In the genomic region with DNA sequence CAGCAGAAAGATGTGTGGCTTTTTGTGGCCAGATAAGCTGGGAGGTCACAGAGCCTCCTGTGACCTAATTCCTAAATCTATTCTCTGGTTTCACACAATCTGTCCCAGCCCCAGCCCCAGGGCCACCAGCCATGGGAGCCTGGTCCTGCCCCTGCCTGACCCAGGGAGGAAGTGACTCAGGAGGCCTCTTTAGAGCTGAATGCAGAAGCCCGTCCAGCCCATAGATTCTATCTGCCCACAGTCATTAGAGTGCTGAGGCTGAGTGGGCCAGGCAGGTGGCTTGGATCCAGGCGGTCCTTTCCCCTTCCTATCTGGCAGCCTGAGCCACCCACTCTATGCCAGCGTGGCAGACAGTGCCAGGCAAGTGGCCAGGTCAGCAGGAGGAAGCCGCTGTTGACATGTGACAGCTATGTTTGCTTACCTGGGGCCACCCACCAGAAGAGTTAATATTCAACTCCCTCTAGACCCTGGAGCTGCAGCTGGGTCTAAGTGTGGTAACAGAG, we compare ENCODE assay signal across 8 mouse cellular contexts. TPM values are rescaled to one million over a fixed set of nuclear protein-coding genes. Genes with fewer than 3 reads are reported as not detected.
DNase-seq lines count a peak whose midpoint lies in the region; ATAC-seq lines count a peak whose summit lies in the region.

No protein-coding gene starts in this region.

- DNase-seq in spleen, postnatal 4 days (ENCODE audit: low spot score in 2 of 2) = peak; percentile 23 to 67
- no peak for DNase-seq in spleen, adult 18-20 months
- peak; percentile 86 for DNase-seq in kidney, postnatal 10 days
- no peak for DNase-seq in thymus, postnatal 25 days
- no peak for DNase-seq in left cerebral cortex, adult 11 months (ENCODE audit: low spot score)
- no peak for DNase-seq in frontal cortex, postnatal 36 days (ENCODE audit: low spot score in 2 of 2)

- ATAC-seq in granulocyte monocyte progenitor cell, adult 5-6 weeks (replicated peaks; ENCODE audit: poor library complexity, severe bottlenecking) = peak; percentile 96
- ATAC-seq in megakaryocyte-erythroid progenitor cell, adult 5-6 weeks (replicated peaks; ENCODE audit: low FRiP score, low TSS enrichment, poor library complexity, severe bottlenecking) = peak; percentile 73

RNA-seq across cellular contexts. Expression of gene Chka, which starts 18.7 kb away (rescaled TPM):
- 30.2 and 50.6 TPM in 2 replicates for total RNA-seq in granulocyte monocyte progenitor cell, adult 5-6 weeks (2014; fragmentation: Nextera tagmentation)
- total RNA-seq in granulocyte monocyte progenitor cell, adult 5-6 weeks (2017) = 32.7 and 37.2 TPM in 2 replicates
- 23.0 and 23.5 TPM in 2 replicates for total RNA-seq in megakaryocyte-erythroid progenitor cell, adult 5-6 weeks (2014; fragmentation: Nextera tagmentation)
- total RNA-seq in megakaryocyte-erythroid progenitor cell, adult 5-6 weeks (2017) = 22.5 and 26.0 TPM in 2 replicates

Comparison
In these comparisons a context has a peak if more than half of its experiments do, and no peak if none do; other contexts are left out.
1. DNase-seq: peak in spleen, postnatal 4 days (2 of 2) and kidney, postnatal 10 days (single experiment); none in spleen, adult 18-20 months (0 of 2), thymus, postnatal 25 days (single experiment), left cerebral cortex, adult 11 months (single experiment) and frontal cortex, postnatal 36 days (0 of 2).